Mouse (Mus musculus) forebrain, embryonic 15.5 days (tissue): ENCODE measurements around the gene Gm10428. TPM values are rescaled to one million over a fixed set of nuclear protein-coding genes. Genes with fewer than 3 reads are reported as not detected.

Experiments
- ATAC-seq: fragments of 200-750 bp; cut with Nextera tagmentation; replicated peaks from 2 replicates; pipeline ENCODE4 v1.8.0; 2017; ENCODE audit warnings: mild to moderate bottlenecking, moderate TSS enrichment, moderate library complexity
- H3K27ac ChIP-seq: fragments of 300-500 bp; sonication (generic); replicated peaks from 2 replicates; pipeline ENCODE4 v1.5.1; 2015; ENCODE audit warnings: mild to moderate bottlenecking, inconsistent platforms
- H3K27me3 ChIP-seq: fragments of 300-500 bp; sonication (generic); 2 replicates; pipeline ENCODE4 v1.6.1; 2015; ENCODE audit warnings: inconsistent platforms
- H3K36me3 ChIP-seq: fragments of 300-500 bp; sonication (generic); 2 replicates; pipeline ENCODE4 v1.6.1; 2015; ENCODE audit warnings: mild to moderate bottlenecking, inconsistent platforms
- H3K4me1 ChIP-seq: fragments of 300-500 bp; sonication (generic); 2 replicates; pipeline ENCODE4 v1.6.1; 2015; ENCODE audit warnings: inconsistent platforms
- H3K4me2 ChIP-seq: fragments of 300-500 bp; sonication (generic); replicated peaks from 2 replicates; pipeline ENCODE4 v1.6.1; 2015; ENCODE audit warnings: mild to moderate bottlenecking, inconsistent platforms
- H3K4me3 ChIP-seq: fragments of 300-500 bp; sonication (generic); 2 replicates; pipeline ENCODE4 v1.5.1; 2015; ENCODE audit warnings: mild to moderate bottlenecking, inconsistent platforms
- H3K9ac ChIP-seq: fragments of 300-500 bp; sonication (generic); replicated peaks from 2 replicates; pipeline ENCODE4 v1.6.1; 2015; ENCODE audit warnings: mild to moderate bottlenecking, inconsistent platforms
- H3K9me3 ChIP-seq: fragments of 300-500 bp; sonication (generic); 2 replicates; pipeline ENCODE4 v1.6.1; 2016; ENCODE audit warnings: inconsistent platforms
- WGBS: fragments of 180-500 bp; shearing (Covaris S2); methylation state at CpG from one replicate; pipeline ENCODE4 v1.1.7; 2015; ENCODE audit warnings: mixed read lengths; 5-methylcytosine and 5-hydroxymethylcytosine counted together
- polyA plus RNA-seq: library from polyadenylated mRNA; unstranded; fragments of >200 nt; fragmentation: Nextera tagmentation; extraction: Ambion mirVana; gene quantifications from 2 replicates; pipeline ENCODE4 v1.2.1, GENCODE M21; 2015

The Gm10428 gene
- not detected in 2 replicates for polyA plus RNA-seq

DNA sequence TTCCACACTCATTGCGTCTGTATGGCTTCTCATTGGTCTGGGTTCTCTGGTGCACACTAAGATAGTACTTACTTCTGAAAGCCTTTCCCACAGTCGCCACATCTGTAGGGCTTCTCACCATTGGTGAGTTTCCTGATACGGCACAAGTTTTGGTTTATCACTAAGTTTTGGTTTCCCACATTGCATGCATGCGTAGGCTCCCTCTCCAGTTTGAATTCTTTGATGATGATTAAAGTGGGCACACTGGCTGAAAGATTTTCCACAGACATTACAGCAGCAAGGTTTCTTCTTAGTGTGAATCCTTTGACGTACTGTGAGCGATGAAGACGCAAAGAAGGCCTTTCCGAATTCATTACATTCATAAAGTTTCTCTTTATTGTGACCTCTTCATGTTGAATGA is at the start of gene Gm10428:
Gm10428 (plus strand) TSS at position 321 of the 400 bp plus-strand sequence.
- ATAC-seq, result no peak
- Histone ChIP-seq H3K9ac (no peak within 1 kb of the TSS), H3K27me3 (peaks cover 5% of the 10 kb centered on the region; the same call in 1 of the 2 replicates), H3K4me1 (peaks cover 7% of the 10 kb centered on the region; the same call in 1 of the 2 replicates), H3K4me3 (no peak within 1 kb of the TSS), H3K27ac (no peak within 1 kb of the TSS), H3K4me2 (no peak within 1 kb of the TSS), H3K9me3 (no peaks in the 10 kb centered on the region), H3K36me3 (no peaks in the 10 kb centered on the region)
- WGBS, result 88% methylated on average over 8 of the region's 8 CpGs

DNA sequence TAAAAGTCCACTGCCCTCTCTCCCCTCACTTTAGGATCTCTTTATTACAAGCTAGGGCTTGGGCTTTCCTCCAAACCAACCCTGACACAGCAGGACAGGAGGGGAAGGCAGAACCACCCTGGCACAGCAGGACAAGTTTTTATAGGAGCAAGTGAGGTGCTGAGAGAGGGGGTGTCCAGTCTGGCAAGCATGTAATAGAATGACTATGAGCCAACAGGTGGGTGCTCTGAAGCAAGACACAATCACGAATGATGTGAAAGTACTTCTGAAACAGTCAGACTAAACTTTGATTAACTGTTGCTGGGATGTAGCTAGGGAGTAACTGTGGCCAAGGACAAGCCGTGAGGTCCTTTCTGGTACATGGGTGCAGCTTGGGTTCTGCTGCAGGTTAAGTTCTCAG is 46.8 kb upstream of the Gm10428 start:
- H3K27me3 ChIP-seq, result no peaks in the 10 kb centered on the region
- H3K4me3 ChIP-seq, result no peak overlapping the region
- 93% methylated on average over 2 of the region's 2 CpGs for WGBS
- no peak overlapping the region for H3K27ac ChIP-seq
- no peaks in the 10 kb centered on the region for H3K9me3 ChIP-seq
- ATAC-seq, result no peak
- no peak overlapping the region for H3K4me2 ChIP-seq
- no peak overlapping the region for H3K9ac ChIP-seq
- no peaks in the 10 kb centered on the region for H3K4me1 ChIP-seq
- H3K36me3 ChIP-seq, result peaks cover 16% of the 10 kb centered on the region; the same call in 1 of the 2 replicates

DNA sequence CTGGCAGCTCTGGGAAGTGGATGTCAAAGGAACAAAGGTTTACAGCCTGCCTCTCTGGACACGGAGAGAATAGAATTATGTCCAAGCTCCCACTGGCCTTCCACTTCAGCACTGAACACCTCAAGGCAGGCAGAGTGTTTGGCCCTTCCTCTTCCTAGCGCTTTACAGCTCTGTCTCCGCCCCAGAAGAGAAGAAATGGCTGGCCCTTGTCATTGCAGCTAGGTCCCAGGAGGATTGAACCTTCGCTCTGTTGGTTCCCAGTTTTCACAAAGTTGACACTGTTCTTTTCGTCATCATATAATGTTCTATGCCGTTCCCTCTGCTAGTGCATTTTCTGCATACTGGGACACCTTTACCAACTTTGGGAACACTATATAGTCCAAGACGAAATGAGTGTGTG is 44.6 kb upstream of the Gm10428 start:
- Histone ChIP-seq H3K4me3 (no peak overlapping the region), H3K27me3 (no peaks in the 10 kb centered on the region), H3K27ac (no peak overlapping the region), H3K9me3 (no peaks in the 10 kb centered on the region), H3K36me3 (peaks cover 35% of the 10 kb centered on the region), H3K4me1 (no peaks in the 10 kb centered on the region), H3K4me2 (no peak overlapping the region), H3K9ac (no peak overlapping the region)
- no peak for ATAC-seq
- WGBS, result 84% methylated on average over 7 of the region's 7 CpGs

DNA sequence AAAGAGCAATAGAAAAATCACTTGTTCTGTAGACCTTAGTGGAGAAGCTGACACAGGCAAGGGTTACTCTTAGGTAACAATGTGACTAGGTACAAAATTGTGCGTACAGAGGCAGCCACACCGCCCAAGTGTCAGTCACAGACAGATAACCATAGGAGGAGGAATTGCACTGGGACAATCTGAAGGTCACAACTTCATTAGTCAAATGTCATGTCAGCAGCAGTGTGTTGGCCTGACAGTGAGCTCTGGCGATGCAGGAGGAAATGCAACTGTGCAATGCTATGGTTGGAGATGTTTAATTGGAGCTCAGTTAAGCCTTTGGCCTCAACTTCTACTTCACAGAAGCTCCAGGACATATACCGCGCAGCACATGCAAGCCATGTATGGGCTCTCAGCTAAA is 42.2 kb upstream of the Gm10428 start:
- Histone ChIP-seq H3K4me1 (no peaks in the 10 kb centered on the region), H3K9me3 (no peaks in the 10 kb centered on the region), H3K4me3 (no peak overlapping the region), H3K4me2 (no peak overlapping the region), H3K9ac (no peak overlapping the region), H3K36me3 (peaks cover 56% of the 10 kb centered on the region), H3K27me3 (no peaks in the 10 kb centered on the region), H3K27ac (no peak overlapping the region)
- WGBS, result 92% methylated on average over 5 of the region's 5 CpGs
- no peak for ATAC-seq

DNA sequence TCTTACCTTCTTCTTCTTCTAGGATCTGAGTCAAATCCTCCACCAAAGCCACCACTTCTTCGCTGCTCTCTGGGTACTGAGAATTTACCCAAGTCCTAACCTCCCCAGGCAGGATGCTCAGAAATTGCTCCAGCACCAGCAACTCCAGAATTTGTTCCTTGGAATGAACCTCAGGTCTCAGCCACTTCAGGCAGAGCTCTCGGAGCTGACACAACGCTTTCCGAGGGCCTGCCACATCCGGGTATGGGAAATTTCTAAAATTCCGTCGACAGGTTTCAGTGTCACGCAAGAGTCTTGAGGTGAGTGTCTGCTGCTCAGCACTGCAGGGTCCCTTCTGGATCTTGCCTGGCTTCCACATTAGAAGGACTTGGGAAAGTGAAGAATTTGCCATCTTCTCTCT is 24.6 kb upstream of the Gm10428 start:
- no peak overlapping the region for H3K27ac ChIP-seq
- WGBS, result 93% methylated on average over 8 of the region's 8 CpGs
- H3K36me3 ChIP-seq, result peaks cover 49% of the 10 kb centered on the region
- no peak overlapping the region for H3K9ac ChIP-seq
- H3K4me1 ChIP-seq, result peaks cover 20% of the 10 kb centered on the region
- no peaks in the 10 kb centered on the region for H3K9me3 ChIP-seq
- H3K4me3 ChIP-seq, result no peak overlapping the region
- no peaks in the 10 kb centered on the region for H3K27me3 ChIP-seq
- no peak for ATAC-seq
- no peak overlapping the region for H3K4me2 ChIP-seq

DNA sequence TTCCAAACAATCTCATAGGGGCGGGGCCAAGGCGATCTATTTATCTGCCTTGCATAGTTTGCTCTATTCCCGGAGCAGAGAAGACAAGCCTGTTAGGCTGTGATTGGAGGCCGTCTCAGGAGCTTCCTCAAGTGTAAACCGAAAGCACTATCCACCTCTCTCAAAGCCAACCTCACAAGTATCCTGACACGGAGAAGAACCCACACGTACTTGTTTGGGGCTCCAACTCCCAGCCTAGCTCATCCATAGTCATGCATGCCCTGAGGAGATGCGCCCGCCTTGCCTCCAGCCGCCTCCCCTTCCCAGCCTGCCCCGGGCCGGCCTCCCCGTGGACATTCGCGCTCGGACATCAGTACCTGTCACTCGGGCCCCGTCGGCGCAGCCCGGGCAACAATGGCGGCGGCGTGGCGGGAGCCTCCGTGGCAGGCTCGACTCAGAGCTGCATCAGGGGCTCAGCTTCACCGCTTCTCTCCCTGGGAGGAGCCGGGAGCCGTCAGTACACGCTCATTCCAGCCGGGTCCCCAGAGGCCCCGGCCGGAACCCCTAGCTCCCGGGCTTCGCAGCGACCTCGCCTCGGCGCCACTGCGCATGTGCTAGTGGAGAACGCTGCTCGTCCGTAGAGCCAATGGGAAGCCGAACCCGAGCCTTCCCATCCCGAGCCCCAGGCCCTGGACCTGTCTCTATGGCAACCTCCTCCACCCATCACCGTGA is 21.4 kb upstream of the Gm10428 start, which contains the start of gene Zfp287:
Zfp287 (minus strand) TSS at position 595 of the 711 bp plus-strand sequence.
- Histone ChIP-seq H3K27ac (peak within 1 kb of the TSS; percentile 92), H3K9me3 (no peaks in the 10 kb centered on the region), H3K4me2 (peak within 1 kb of the TSS; percentile 50), H3K9ac (peak within 1 kb of the TSS; percentile 93), H3K4me1 (peaks cover 20% of the 10 kb centered on the region), H3K27me3 (no peaks in the 10 kb centered on the region), H3K36me3 (peaks cover 19% of the 10 kb centered on the region), H3K4me3 (peak within 1 kb of the TSS; percentile 92)
- WGBS, result under 1% methylated on average over 48 of the region's 48 CpGs
- ATAC-seq, result peak; percentile 100

DNA sequence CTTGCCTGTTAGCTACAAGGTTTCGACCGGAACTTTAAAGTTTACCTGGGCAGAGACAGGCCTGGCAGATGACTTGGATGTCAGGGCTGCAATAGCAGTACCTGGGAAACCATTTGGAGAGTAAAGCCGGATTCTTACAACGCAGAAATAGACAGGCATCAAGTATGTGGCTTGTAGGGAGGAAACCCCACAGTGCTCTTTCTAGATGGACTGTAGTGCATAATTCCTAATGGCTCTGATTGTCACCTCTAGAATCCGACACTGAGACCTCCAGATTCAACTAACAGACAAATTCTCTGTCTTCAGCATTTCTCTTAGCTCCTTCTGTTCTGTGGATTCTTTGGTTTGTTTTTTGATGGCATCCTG is 20.9 kb upstream of the Gm10428 start:
- no peaks in the 10 kb centered on the region for H3K9me3 ChIP-seq
- WGBS, result 7% methylated on average over 5 of the region's 5 CpGs
- H3K9ac ChIP-seq, result peak overlapping the region; percentile 93
- H3K4me3 ChIP-seq, result peak overlapping the region; percentile 92
- H3K4me2 ChIP-seq, result peak overlapping the region; percentile 50
- no peaks in the 10 kb centered on the region for H3K27me3 ChIP-seq
- ATAC-seq, result no peak; the same call in 1 of the 2 replicates
- H3K4me1 ChIP-seq, result peaks cover 20% of the 10 kb centered on the region
- H3K27ac ChIP-seq, result peak overlapping the region; percentile 92; the same call in 1 of the 2 replicates
- H3K36me3 ChIP-seq, result peaks cover 19% of the 10 kb centered on the region

DNA sequence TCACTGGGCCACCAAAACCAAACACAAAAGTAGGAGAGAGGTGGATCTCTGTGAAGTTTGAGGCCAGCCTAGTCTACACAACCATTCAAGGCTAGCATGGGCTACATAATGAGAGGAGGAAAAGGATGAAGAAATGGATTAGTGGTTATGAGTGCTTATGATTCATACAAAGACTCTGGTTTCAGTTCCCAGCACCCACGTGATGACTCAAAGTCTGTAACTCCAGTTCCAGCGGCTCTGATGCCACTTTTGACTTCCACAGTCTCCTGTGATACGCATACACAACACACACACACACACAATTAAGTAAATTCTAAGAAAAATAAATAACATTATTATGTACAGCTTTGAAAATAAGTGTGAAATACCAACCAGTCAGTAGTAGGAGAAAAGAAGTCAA is 20.2 kb upstream of the Gm10428 start:
- no peaks in the 10 kb centered on the region for H3K27me3 ChIP-seq
- H3K9me3 ChIP-seq, result no peaks in the 10 kb centered on the region
- no peak overlapping the region for H3K27ac ChIP-seq
- H3K36me3 ChIP-seq, result peaks cover 12% of the 10 kb centered on the region
- no peak for ATAC-seq
- no peak overlapping the region for H3K4me3 ChIP-seq
- no peak overlapping the region for H3K4me2 ChIP-seq
- 93% methylated on average over 3 of the region's 3 CpGs for WGBS
- no peak overlapping the region for H3K9ac ChIP-seq
- peaks cover 20% of the 10 kb centered on the region for H3K4me1 ChIP-seq

DNA sequence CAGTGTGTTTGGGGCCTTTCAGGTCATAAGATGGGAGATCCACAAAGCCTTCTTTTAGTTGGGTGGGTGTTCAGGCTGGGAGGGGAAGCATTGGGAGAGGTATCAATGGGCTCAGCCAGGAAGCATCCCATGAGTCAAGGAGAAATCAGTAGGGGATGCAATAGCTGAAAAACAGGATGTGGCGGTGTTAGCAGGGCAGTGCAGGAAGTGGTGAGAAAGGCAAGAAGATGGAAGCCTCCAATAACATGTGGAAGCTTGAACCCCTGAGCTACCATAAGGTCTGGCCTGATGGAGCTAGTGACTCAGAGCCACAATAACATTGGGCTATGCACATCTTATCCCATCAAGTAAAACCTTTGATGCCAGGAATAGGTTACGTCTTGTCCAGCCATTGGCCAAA is 11.7 kb upstream of the Gm10428 start:
- Histone ChIP-seq H3K4me2 (no peak overlapping the region), H3K4me3 (no peak overlapping the region), H3K36me3 (no peaks in the 10 kb centered on the region), H3K27ac (no peak overlapping the region), H3K9me3 (no peaks in the 10 kb centered on the region), H3K9ac (no peak overlapping the region), H3K27me3 (0 out of 2 replicates have a peak, but pooled peaks cover 3% of the 10 kb centered on the region), H3K4me1 (0 out of 2 replicates have a peak, but pooled peaks cover 6% of the 10 kb centered on the region)
- ATAC-seq, result no peak
- WGBS, result 92% methylated on average over 2 of the region's 2 CpGs

DNA sequence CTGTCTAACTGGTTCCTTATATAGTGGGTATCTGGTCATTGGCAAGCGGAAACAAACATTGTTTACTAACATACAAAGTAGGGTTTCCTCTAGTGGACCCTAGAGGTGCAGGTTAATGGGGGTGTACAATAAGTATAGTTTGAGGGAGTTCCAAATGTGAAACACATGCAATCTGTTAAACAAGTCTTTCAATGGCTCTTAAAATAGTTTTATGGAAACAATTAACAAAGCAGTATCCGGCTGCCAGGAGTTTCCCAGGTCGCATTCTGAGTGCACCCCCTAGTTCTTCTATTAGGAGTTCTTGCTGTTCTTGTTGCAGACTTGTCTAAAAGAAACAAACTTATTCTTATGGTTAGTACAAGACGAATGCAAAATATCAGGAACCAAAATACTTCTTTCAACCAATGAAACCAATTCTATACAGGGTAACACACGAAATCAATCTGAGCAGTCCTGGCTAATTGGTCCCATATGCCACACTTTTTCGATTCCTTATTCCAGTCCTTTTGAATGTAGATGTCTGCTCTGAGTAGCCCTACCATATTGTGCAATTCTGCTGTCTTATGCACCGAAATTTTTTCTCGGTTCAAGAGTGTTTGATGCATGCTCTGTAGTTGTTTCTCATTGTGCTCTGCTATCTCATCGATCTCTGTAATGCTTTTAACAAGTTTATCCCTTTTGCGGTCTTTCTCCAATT is 10.5 kb upstream of the Gm10428 start:
- Histone ChIP-seq H3K4me1 (0 out of 2 replicates have a peak, but pooled peaks cover 6% of the 10 kb centered on the region), H3K27ac (no peak overlapping the region), H3K9ac (no peak overlapping the region), H3K27me3 (0 out of 2 replicates have a peak, but pooled peaks cover 3% of the 10 kb centered on the region), H3K4me3 (no peak overlapping the region), H3K9me3 (no peaks in the 10 kb centered on the region), H3K4me2 (no peak overlapping the region), H3K36me3 (no peaks in the 10 kb centered on the region)
- no peak for ATAC-seq
- WGBS, result 75% methylated on average over 10 of the region's 10 CpGs

DNA sequence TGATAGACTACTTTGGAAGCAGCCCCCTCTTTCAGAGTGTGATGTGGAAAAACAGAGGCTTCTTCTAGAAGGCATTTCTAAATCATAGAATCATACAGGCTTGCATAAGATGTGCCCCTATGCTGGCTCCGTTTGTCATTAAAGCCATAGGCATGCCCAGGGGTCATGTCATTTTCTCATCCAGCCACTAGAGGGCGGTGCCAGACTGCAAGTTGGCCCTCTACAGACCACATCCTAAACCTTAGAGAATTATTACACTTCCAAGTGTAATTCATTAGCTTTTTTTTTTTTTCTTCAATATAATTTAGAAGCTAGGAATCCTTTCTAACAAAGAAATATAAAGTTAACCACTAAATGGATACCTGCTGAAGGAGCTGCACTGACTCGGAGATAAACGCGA is 8.8 kb upstream of the Gm10428 start:
- WGBS, result 47% methylated on average over 5 of the region's 5 CpGs
- peak; percentile 68; the same call in 1 of the 2 replicates for ATAC-seq
- H3K4me3 ChIP-seq, result no peak overlapping the region

DNA sequence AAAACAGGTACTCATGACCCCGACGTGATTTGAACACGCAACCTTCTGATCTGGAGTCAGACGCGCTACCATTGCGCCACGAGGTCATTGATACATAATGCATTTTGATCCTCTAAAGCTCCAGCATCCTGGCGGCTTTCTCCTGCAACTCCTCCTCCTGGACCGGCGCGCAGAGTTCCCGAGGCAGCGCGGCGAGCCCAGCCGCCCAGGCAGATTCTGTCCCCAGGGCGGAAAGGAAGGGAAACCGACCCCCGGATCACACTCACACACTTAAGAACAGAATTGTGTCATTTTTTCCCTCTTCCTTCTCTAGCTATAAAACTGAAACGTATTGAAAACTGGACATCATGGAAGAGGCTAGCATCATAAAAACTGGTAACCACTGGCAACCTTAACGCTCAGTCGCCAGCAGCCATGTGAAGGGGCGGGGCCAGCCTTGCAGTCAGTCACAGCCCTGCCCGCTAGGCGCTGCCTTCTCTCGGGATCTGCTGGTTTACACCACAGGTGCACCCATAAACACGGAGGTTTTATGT is 6.8 kb upstream of the Gm10428 start:
- Histone ChIP-seq H3K4me1 (0 out of 2 replicates have a peak, but pooled peaks cover 6% of the 10 kb centered on the region), H3K4me3 (peak overlapping the region; percentile 38), H3K4me2 (peak overlapping the region; percentile 51), H3K27me3 (peaks cover 9% of the 10 kb centered on the region; the same call in 1 of the 2 replicates), H3K36me3 (no peaks in the 10 kb centered on the region), H3K9me3 (no peaks in the 10 kb centered on the region), H3K9ac (peak overlapping the region; percentile 29), H3K27ac (no peak overlapping the region)
- peak; percentile 88 for ATAC-seq
- 2% methylated on average over 27 of the region's 27 CpGs for WGBS

More for the DNA sequence above, 8.8 kb upstream of the Gm10428 start:
- Histone ChIP-seq H3K9ac (no peak overlapping the region), H3K4me2 (no peak overlapping the region), H3K9me3 (no peaks in the 10 kb centered on the region), H3K27ac (no peak overlapping the region), H3K27me3 (peaks cover 9% of the 10 kb centered on the region; the same call in 1 of the 2 replicates), H3K36me3 (no peaks in the 10 kb centered on the region), H3K4me1 (0 out of 2 replicates have a peak, but pooled peaks cover 6% of the 10 kb centered on the region)
